Mouse (Mus musculus): ENCODE results near the gene Gm49450. TPM values are rescaled to one million over a fixed set of nuclear protein-coding genes. Genes with fewer than 3 reads are reported as not detected.

Gm49450 gene
- polyA plus RNA-seq, 1 experiment = 0.22 TPM

- H3K79me3 ChIP-seq (ENCODE audit: low read depth) = no peaks in the 10 kb centered on the region
- no peak overlapping the region for H3ac ChIP-seq (ENCODE audit: control insufficient read depth, insufficient read length, low read depth)
- H3K79me2 ChIP-seq (ENCODE audit: control insufficient read depth, insufficient read depth) = peaks cover 4% of the 10 kb centered on the region
- H3K27me3 ChIP-seq (ENCODE audit: control insufficient read depth, insufficient read depth, insufficient read length) = no peaks in the 10 kb centered on the region
- TF ChIP-seq FOSL1 (IDR thresholded peaks at IDR 0.05; ENCODE audit: insufficient read depth, low read length, poor library complexity, severe bottlenecking) = no peak
- TF ChIP-seq USF1 (IDR thresholded peaks at IDR 0.05; ENCODE audit: low read depth) = no peak
- TF ChIP-seq MYOG (IDR thresholded peaks at IDR 0.05; ENCODE audit: control insufficient read depth, extremely low read depth, insufficient read length) = no peak
- no peak for TF ChIP-seq CEBPB (IDR thresholded peaks at IDR 0.05; ENCODE audit: low read depth)
- no peak for TF ChIP-seq MAX (IDR thresholded peaks at IDR 0.05)
- TF ChIP-seq CTCF (IDR thresholded peaks at IDR 0.05; ENCODE audit: control insufficient read depth, insufficient read depth, insufficient read length) = no peak
- TF ChIP-seq MYOD1 (IDR thresholded peaks at IDR 0.05; ENCODE audit: control insufficient read depth, insufficient read length, low read depth) = no peak
- no peaks in the 10 kb centered on the region for H3K36me3 ChIP-seq (ENCODE audit: control insufficient read depth, insufficient read depth)
- no peak overlapping the region for H3K4me3 ChIP-seq (ENCODE audit: insufficient read depth, poor library complexity, severe bottlenecking)
These were observed 34.4 kb upstream of the Gm49450 start for GRCm38 (mm10) chr15:98987661-98988181.

GRCm38 (mm10) chr15:98987077-98987630 lies 33.8 kb upstream of the Gm49450 start:
- peaks cover 4% of the 10 kb centered on the region for H3K79me2 ChIP-seq (ENCODE audit: control insufficient read depth, insufficient read depth)
- H3ac ChIP-seq (ENCODE audit: control insufficient read depth, insufficient read length, low read depth) = peak overlapping the region; percentile 22
- H3K4me3 ChIP-seq (ENCODE audit: insufficient read depth, poor library complexity, severe bottlenecking) = no peak overlapping the region
- H3K79me3 ChIP-seq (ENCODE audit: low read depth) = no peaks in the 10 kb centered on the region
- H3K36me3 ChIP-seq (ENCODE audit: control insufficient read depth, insufficient read depth) = no peaks in the 10 kb centered on the region
- TF ChIP-seq MYOG (IDR thresholded peaks at IDR 0.05; ENCODE audit: control insufficient read depth, extremely low read depth, insufficient read length) = no peak
- no peak for TF ChIP-seq CTCF (IDR thresholded peaks at IDR 0.05; ENCODE audit: control insufficient read depth, insufficient read depth, insufficient read length)
- TF ChIP-seq MYOD1 (IDR thresholded peaks at IDR 0.05; ENCODE audit: control insufficient read depth, insufficient read length, low read depth) = peak; percentile 65
- TF ChIP-seq FOSL1 (IDR thresholded peaks at IDR 0.05; ENCODE audit: insufficient read depth, low read length, poor library complexity, severe bottlenecking) = no peak
- peak; percentile 75 for TF ChIP-seq MAX (IDR thresholded peaks at IDR 0.05)
- TF ChIP-seq USF1 (IDR thresholded peaks at IDR 0.05; ENCODE audit: low read depth) = peak; percentile 87
- TF ChIP-seq CEBPB (IDR thresholded peaks at IDR 0.05; ENCODE audit: low read depth) = no peak
- no peaks in the 10 kb centered on the region for H3K27me3 ChIP-seq (ENCODE audit: control insufficient read depth, insufficient read depth, insufficient read length)

GRCm38 (mm10) chr15:98985982-98986715 lies 32.8 kb upstream of the Gm49450 start:
- no peak for TF ChIP-seq MYOG (IDR thresholded peaks at IDR 0.05; ENCODE audit: control insufficient read depth, extremely low read depth, insufficient read length)
- TF ChIP-seq CEBPB (IDR thresholded peaks at IDR 0.05; ENCODE audit: low read depth) = no peak
- TF ChIP-seq CTCF (IDR thresholded peaks at IDR 0.05; ENCODE audit: control insufficient read depth, insufficient read depth, insufficient read length) = no peak
- TF ChIP-seq FOSL1 (IDR thresholded peaks at IDR 0.05; ENCODE audit: insufficient read depth, low read length, poor library complexity, severe bottlenecking) = no peak
- no peak for TF ChIP-seq MAX (IDR thresholded peaks at IDR 0.05)
- TF ChIP-seq USF1 (IDR thresholded peaks at IDR 0.05; ENCODE audit: low read depth) = no peak
- TF ChIP-seq MYOD1 (IDR thresholded peaks at IDR 0.05; ENCODE audit: control insufficient read depth, insufficient read length, low read depth) = no peak
- Histone ChIP-seq H3K27me3 (ENCODE audit: control insufficient read depth, insufficient read depth, insufficient read length) (no peaks in the 10 kb centered on the region), H3K79me3 (ENCODE audit: low read depth) (no peaks in the 10 kb centered on the region), H3K36me3 (ENCODE audit: control insufficient read depth, insufficient read depth) (no peaks in the 10 kb centered on the region), H3K79me2 (ENCODE audit: control insufficient read depth, insufficient read depth) (peaks cover 4% of the 10 kb centered on the region), H3K4me3 (ENCODE audit: insufficient read depth, poor library complexity, severe bottlenecking) (peak overlapping the region; percentile 46), H3ac (ENCODE audit: control insufficient read depth, insufficient read length, low read depth) (peak overlapping the region; percentile 85)

GRCm38 (mm10) chr15:98985240-98985981 lies 32.1 kb upstream of the Gm49450 start:
- H3K79me2 ChIP-seq (ENCODE audit: control insufficient read depth, insufficient read depth) = peaks cover 4% of the 10 kb centered on the region
- peak overlapping the region; percentile 85 for H3ac ChIP-seq (ENCODE audit: control insufficient read depth, insufficient read length, low read depth)
- no peaks in the 10 kb centered on the region for H3K36me3 ChIP-seq (ENCODE audit: control insufficient read depth, insufficient read depth)
- no peaks in the 10 kb centered on the region for H3K79me3 ChIP-seq (ENCODE audit: low read depth)
- no peaks in the 10 kb centered on the region for H3K27me3 ChIP-seq (ENCODE audit: control insufficient read depth, insufficient read depth, insufficient read length)
- no peak for TF ChIP-seq CTCF (IDR thresholded peaks at IDR 0.05; ENCODE audit: control insufficient read depth, insufficient read depth, insufficient read length)
- peak; percentile 83 for TF ChIP-seq MAX (IDR thresholded peaks at IDR 0.05)
- TF ChIP-seq FOSL1 (IDR thresholded peaks at IDR 0.05; ENCODE audit: insufficient read depth, low read length, poor library complexity, severe bottlenecking) = no peak
- peak; percentile 62 for TF ChIP-seq MYOD1 (IDR thresholded peaks at IDR 0.05; ENCODE audit: control insufficient read depth, insufficient read length, low read depth)
- TF ChIP-seq USF1 (IDR thresholded peaks at IDR 0.05; ENCODE audit: low read depth) = no peak
- TF ChIP-seq MYOG (IDR thresholded peaks at IDR 0.05; ENCODE audit: control insufficient read depth, extremely low read depth, insufficient read length) = no peak
- peak overlapping the region; percentile 46 for H3K4me3 ChIP-seq (ENCODE audit: insufficient read depth, poor library complexity, severe bottlenecking)

GRCm38 (mm10) chr15:98984681-98985080 lies 31.3 kb upstream of the Gm49450 start:
- H3ac ChIP-seq (ENCODE audit: control insufficient read depth, insufficient read length, low read depth) = no peak overlapping the region
- H3K27me3 ChIP-seq (ENCODE audit: control insufficient read depth, insufficient read depth, insufficient read length) = no peaks in the 10 kb centered on the region
- H3K79me2 ChIP-seq (ENCODE audit: control insufficient read depth, insufficient read depth) = peaks cover 4% of the 10 kb centered on the region
- H3K36me3 ChIP-seq (ENCODE audit: control insufficient read depth, insufficient read depth) = no peaks in the 10 kb centered on the region
- no peaks in the 10 kb centered on the region for H3K79me3 ChIP-seq (ENCODE audit: low read depth)
- H3K4me3 ChIP-seq (ENCODE audit: insufficient read depth, poor library complexity, severe bottlenecking) = peak overlapping the region; percentile 46
- TF ChIP-seq MYOG (IDR thresholded peaks at IDR 0.05; ENCODE audit: control insufficient read depth, extremely low read depth, insufficient read length) (no peak), CTCF (IDR thresholded peaks at IDR 0.05; ENCODE audit: control insufficient read depth, insufficient read depth, insufficient read length) (no peak), USF1 (IDR thresholded peaks at IDR 0.05; ENCODE audit: low read depth) (no peak), FOSL1 (IDR thresholded peaks at IDR 0.05; ENCODE audit: insufficient read depth, low read length, poor library complexity, severe bottlenecking) (no peak), CEBPB (IDR thresholded peaks at IDR 0.05; ENCODE audit: low read depth) (no peak), MYOD1 (IDR thresholded peaks at IDR 0.05; ENCODE audit: control insufficient read depth, insufficient read length, low read depth) (no peak), MAX (IDR thresholded peaks at IDR 0.05) (no peak)
